In genomic region chr13:31578389-31578788, GRCm38 (mm10) we compare ENCODE assay signal across 12 mouse cellular contexts. TPM values are rescaled to one million over a fixed set of nuclear protein-coding genes. Genes with fewer than 3 reads are reported as not detected.
DNase-seq lines count a peak whose midpoint lies in the region; ATAC-seq lines count a peak whose summit lies in the region.
"Had no signal": no experiment of that assay in that cellular context is flagged by ENCODE, and none has a peak within 500 bp of the region (broad histone marks: within the 10 kb centered on the region; RNA-seq: fewer than 3 reads in every experiment).

No protein-coding gene starts in this region.

- no peak overlapping the region for H3K9ac ChIP-seq in forebrain, embryonic 11.5 days (ENCODE audit: low read length)
- no peak overlapping the region for H3K9ac ChIP-seq in forebrain, embryonic 16.5 days (replicated peaks; ENCODE audit: low read depth, low read length)
- no peak overlapping the region for H3K9ac ChIP-seq in forebrain, embryonic 14.5 days (ENCODE audit: low read length)
- H3K9ac ChIP-seq: neural tube, embryonic 12.5 days had no signal

- H3K27me3 ChIP-seq in forebrain, embryonic 11.5 days (ENCODE audit: control insufficient read depth, insufficient read depth, low read length), result no peaks in the 10 kb centered on the region
- H3K27me3 ChIP-seq in forebrain, embryonic 16.5 days (replicated peaks; ENCODE audit: control insufficient read depth, insufficient read depth, low read length), result no peaks in the 10 kb centered on the region; the same call in 1 of the 2 replicates
- H3K27me3 ChIP-seq in forebrain, embryonic 14.5 days (replicated peaks; ENCODE audit: control insufficient read depth, insufficient read depth, low read length), result no peaks in the 10 kb centered on the region

- H3K36me3 ChIP-seq in forebrain, embryonic 11.5 days (ENCODE audit: control insufficient read depth, insufficient read depth, low read length), result no peaks in the 10 kb centered on the region
- no peaks in the 10 kb centered on the region for H3K36me3 ChIP-seq in forebrain, embryonic 16.5 days (ENCODE audit: control insufficient read depth, insufficient read depth)
- H3K36me3 ChIP-seq in forebrain, embryonic 14.5 days (ENCODE audit: control insufficient read depth, insufficient read depth, low read length), result no peaks in the 10 kb centered on the region
- H3K36me3 ChIP-seq: neural tube, embryonic 12.5 days had no signal

- no peak overlapping the region for H3K4me3 ChIP-seq in forebrain, embryonic 11.5 days (ENCODE audit: low read depth, low read length)
- H3K4me3 ChIP-seq in forebrain, embryonic 16.5 days (replicated peaks; ENCODE audit: low read length), result no peak overlapping the region
- H3K4me3 ChIP-seq in forebrain, embryonic 14.5 days (ENCODE audit: low read depth, low read length), result no peak overlapping the region
- H3K4me3 ChIP-seq: neural tube, embryonic 12.5 days had no signal

- H3K4me1 ChIP-seq in forebrain, embryonic 11.5 days (replicated peaks; ENCODE audit: control insufficient read depth, insufficient read depth, low read length), result no peaks in the 10 kb centered on the region
- H3K4me1 ChIP-seq in forebrain, embryonic 16.5 days (replicated peaks; ENCODE audit: control insufficient read depth, insufficient read depth, low read length), result no peaks in the 10 kb centered on the region; the same call in none of the 2 replicates
- H3K4me1 ChIP-seq in forebrain, embryonic 14.5 days (ENCODE audit: control insufficient read depth, insufficient read depth, low read length), result no peaks in the 10 kb centered on the region; the same call in 1 of the 2 replicates
- H3K4me1 ChIP-seq: neural tube, embryonic 12.5 days had no signal

- no peak for DNase-seq in forebrain, embryonic 11.5 days (ENCODE audit: low spot score)
- DNase-seq in forebrain, embryonic 14.5 days (ENCODE audit: low spot score), result peak; percentile 18
- peak; percentile 79 for DNase-seq in kidney, postnatal 14 days
- peak; percentile 49 to 79 for DNase-seq in lung, postnatal 4 days
- DNase-seq in embryo, embryonic 10 days (ENCODE audit: low spot score), result no peak
- no peak for DNase-seq in embryo, embryonic 11 days
- DNase-seq: cerebellum, adult 8-10 months had no signal

- no peak overlapping the region for H3K27ac ChIP-seq in forebrain, embryonic 11.5 days (ENCODE audit: low read depth, low read length)
- H3K27ac ChIP-seq in forebrain, embryonic 16.5 days (ENCODE audit: low read length), result no peak overlapping the region
- no peak overlapping the region for H3K27ac ChIP-seq in forebrain, embryonic 14.5 days (ENCODE audit: low read depth, low read length)
- H3K27ac ChIP-seq: neural tube, embryonic 12.5 days had no signal

- ATAC-seq in forebrain, embryonic 11.5 days (replicated peaks; ENCODE audit: low FRiP score), result peak; percentile 73; the same call in 1 of the 2 replicates
- ATAC-seq in forebrain, embryonic 16.5 days, result no peak; the same call in 1 of the 2 replicates
- peak; percentile 44; the same call in 1 of the 2 replicates for ATAC-seq in forebrain, embryonic 14.5 days
- no peak for ATAC-seq in activated CD4-positive, CD25-positive, alpha-beta regulatory T cell, adult 4 months

- no peak overlapping the region for H3K4me2 ChIP-seq in forebrain, embryonic 11.5 days (ENCODE audit: low read depth, low read length, severe bottlenecking)
- H3K4me2 ChIP-seq in forebrain, embryonic 16.5 days (ENCODE audit: low read length), result no peak overlapping the region
- no peak overlapping the region for H3K4me2 ChIP-seq in forebrain, embryonic 14.5 days (ENCODE audit: low read length)
- H3K4me2 ChIP-seq: neural tube, embryonic 12.5 days had no signal

- 44% methylated on average over 10 of the region's 10 CpGs for WGBS in forebrain, embryonic 11.5 days
- WGBS in forebrain, embryonic 16.5 days, result 24% methylated on average over 10 of the region's 10 CpGs
- WGBS in forebrain, embryonic 14.5 days, result 22% methylated on average over 10 of the region's 10 CpGs

- H3K9me3 ChIP-seq in forebrain, embryonic 11.5 days (ENCODE audit: control insufficient read depth, low read length), result no peaks in the 10 kb centered on the region
- H3K9me3 ChIP-seq in forebrain, embryonic 16.5 days (ENCODE audit: control insufficient read depth, low read length), result no peaks in the 10 kb centered on the region
- H3K9me3 ChIP-seq in forebrain, embryonic 14.5 days (replicated peaks; ENCODE audit: control insufficient read depth, low read length), result no peaks in the 10 kb centered on the region
- H3K9me3 ChIP-seq: neural tube, embryonic 12.5 days had no signal

RNA-seq across cellular contexts. Expression of gene A530084C06Rik, which starts 19.3 kb away (rescaled TPM):
- polyA plus RNA-seq in forebrain, embryonic 11.5 days (2014; fragmentation: Nextera tagmentation; extraction: Ambion mirVana), result not detected in 2 replicates
- not detected in 2 replicates for polyA plus RNA-seq in forebrain, embryonic 16.5 days (2015; fragmentation: Nextera tagmentation; extraction: Ambion mirVana)
- polyA plus RNA-seq in forebrain, embryonic 14.5 days (2014; fragmentation: Nextera tagmentation; extraction: Ambion mirVana), result not detected in 2 replicates
- not detected for polyA plus RNA-seq in activated CD4-positive, CD25-positive, alpha-beta regulatory T cell, adult 4 months (2017; shearing (Covaris generic))
- polyA plus RNA-seq: C2C12; hindbrain, embryonic 16.5 days; neural tube, embryonic 12.5 days had no signal

RNA-seq across cellular contexts. Expression of gene Foxq1, which starts 22.5 kb away (rescaled TPM):
- 1.5 and 1.6 TPM in 2 replicates for polyA plus RNA-seq in forebrain, embryonic 11.5 days (2014; fragmentation: Nextera tagmentation; extraction: Ambion mirVana)
- 1.5 and 2.0 TPM in 2 replicates for polyA plus RNA-seq in forebrain, embryonic 16.5 days (2015; fragmentation: Nextera tagmentation; extraction: Ambion mirVana)
- polyA plus RNA-seq in forebrain, embryonic 14.5 days (2014; fragmentation: Nextera tagmentation; extraction: Ambion mirVana), result 2.2 and 2.4 TPM in 2 replicates
- not detected for polyA plus RNA-seq in activated CD4-positive, CD25-positive, alpha-beta regulatory T cell, adult 4 months (2017; shearing (Covaris generic))

RNA-seq across cellular contexts. Expression of gene Foxf2, which starts 47.2 kb away (rescaled TPM):
- polyA plus RNA-seq in forebrain, embryonic 11.5 days (2014; fragmentation: Nextera tagmentation; extraction: Ambion mirVana), result 5.2 and 6.2 TPM in 2 replicates
- 4.3 and 5.0 TPM in 2 replicates for polyA plus RNA-seq in forebrain, embryonic 16.5 days (2015; fragmentation: Nextera tagmentation; extraction: Ambion mirVana)
- polyA plus RNA-seq in forebrain, embryonic 14.5 days (2014; fragmentation: Nextera tagmentation; extraction: Ambion mirVana), result 2.2 and 2.4 TPM in 2 replicates
- polyA plus RNA-seq in activated CD4-positive, CD25-positive, alpha-beta regulatory T cell, adult 4 months (2017; shearing (Covaris generic)), result not detected

Comparison
In these comparisons a context has a peak if more than half of its experiments do, and no peak if none do; other contexts are left out.
1. ATAC-seq: peak in forebrain, embryonic 11.5 days (single experiment) and forebrain, embryonic 14.5 days (single experiment); none in forebrain, embryonic 16.5 days (single experiment) and activated CD4-positive, CD25-positive, alpha-beta regulatory T cell, adult 4 months (single experiment).
2. DNase-seq: peak in forebrain, embryonic 14.5 days (single experiment), kidney, postnatal 14 days (single experiment) and lung, postnatal 4 days (2 of 2); none in forebrain, embryonic 11.5 days (single experiment), embryo, embryonic 10 days (single experiment) and embryo, embryonic 11 days (single experiment).